Mouse (Mus musculus): ENCODE measurements around the gene Crisp3.
"Not testable (repeated sequence)": the region's sequence is repeated elsewhere in the genome, so short reads cannot be mapped to it uniquely, and the experiment has no call there.

Crisp3 gene

DNA sequence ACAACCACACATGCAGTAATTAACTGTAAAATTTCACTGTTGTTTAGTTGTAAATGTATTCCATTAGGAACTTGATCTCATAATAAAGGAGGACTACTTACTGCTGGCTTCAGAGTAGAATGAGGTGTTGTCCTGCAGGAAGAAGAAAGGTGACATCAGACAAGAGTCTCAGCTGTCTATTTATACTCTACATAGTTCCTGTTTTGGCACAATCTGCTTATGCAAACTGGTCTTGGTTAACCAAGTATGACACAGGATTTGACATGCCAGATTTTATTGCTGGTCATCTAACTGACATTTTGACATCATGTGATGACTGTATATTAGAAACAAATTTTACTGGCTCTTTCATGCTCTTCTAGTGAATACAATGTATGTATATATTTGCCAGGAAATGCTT is at the start of gene Crisp3:
Crisp3 (minus strand) TSS at position 154 of the 400 bp plus-strand sequence.
- no peak for DNase-seq (ENCODE audit: extremely low spot score)

DNA sequence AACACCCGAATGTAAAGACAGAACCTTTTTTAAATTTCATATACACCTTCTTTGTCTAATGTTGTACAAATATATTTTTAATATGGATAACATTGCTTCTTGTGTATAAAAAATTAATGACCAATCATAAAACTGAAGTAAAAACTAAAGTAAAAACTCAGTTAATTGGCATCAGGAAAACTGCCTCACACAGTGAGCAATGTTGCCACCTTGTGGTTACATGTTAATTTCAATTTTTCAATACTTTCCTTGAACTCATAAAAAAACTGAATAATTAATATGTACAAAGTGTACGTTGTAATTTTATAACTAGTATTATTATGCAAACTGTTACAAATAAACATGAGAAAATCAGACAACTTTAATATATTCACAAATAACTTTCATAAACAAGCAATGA is 43.3 kb upstream of the Crisp3 start:
- no peak for DNase-seq (ENCODE audit: extremely low spot score)

- no peak for DNase-seq (ENCODE audit: extremely low spot score)
These were observed 33.4 kb upstream of the Crisp3 start for GRCm38 (mm10) chr17:40275519-40275918.

GRCm38 (mm10) chr17:40274906-40275470 is 32.9 kb upstream of the Crisp3 start:
- DNase-seq (ENCODE audit: extremely low spot score): no peak

- DNase-seq (ENCODE audit: extremely low spot score): no peak
These were observed 10.4 kb upstream of the Crisp3 start for GRCm38 (mm10) chr17:40252487-40252886.

GRCm38 (mm10) chr17:40208540-40208939 is 33.5 kb downstream of the Crisp3 start, which contains the start of gene Pgk2:
Gene Pgk2, minus strand, starts transcription at chr17:40208640.
- DNase-seq (ENCODE audit: extremely low spot score): no peak

GRCm38 (mm10) chr17:40201803-40202202 is 40.3 kb downstream of the Crisp3 start:
- not testable (repeated sequence) for DNase-seq (ENCODE audit: extremely low spot score)

GRCm38 (mm10) chr17:40190192-40190591 is 51.9 kb downstream of the Crisp3 start:
- not testable (repeated sequence) for DNase-seq (ENCODE audit: extremely low spot score)

Data from embryo, embryonic 9.5 days (tissue).